Mouse (Mus musculus) thymus, postnatal 36 days (tissue): ENCODE data around the gene Gm20388.

Experiments
- DNase-seq, 2 experiments: peaks; one replicate each; pipeline ENCODE4 v3.0.0; 2022; ENCODE audit warnings: mixed read lengths in 2 of 2

Gene Gm20388

GRCm38 (mm10) chr8:119964859-119965258, 54.2 kb downstream of the Gm20388 start:
- DNase-seq, result no peak

- DNase-seq, result no peak
Observed at GRCm38 (mm10) chr8:119967435-119967834, 56.8 kb downstream of the Gm20388 start.

- DNase-seq, result no peak
Observed at GRCm38 (mm10) chr8:119970169-119970568, 59.5 kb downstream of the Gm20388 start.

GRCm38 (mm10) chr8:119972558-119972957, 61.9 kb downstream of the Gm20388 start:
- DNase-seq, result peak; percentile 13 to 47

- no peak for DNase-seq
Observed at GRCm38 (mm10) chr8:119978770-119979381, 68.2 kb downstream of the Gm20388 start.

GRCm38 (mm10) chr8:119981253-119981652, 70.6 kb downstream of the Gm20388 start:
- DNase-seq, result no peak

- DNase-seq, result peak; percentile 26 to 30
Observed at GRCm38 (mm10) chr8:119984085-119984484, 73.4 kb downstream of the Gm20388 start.

- DNase-seq, result no peak
Observed at GRCm38 (mm10) chr8:119986174-119986573, 75.5 kb downstream of the Gm20388 start.

GRCm38 (mm10) chr8:119988087-119988486, 77.4 kb downstream of the Gm20388 start:
- no peak for DNase-seq

GRCm38 (mm10) chr8:119992249-119992648, 81.6 kb downstream of the Gm20388 start, which contains the start of gene Crispld2:
Crispld2 (plus strand) TSS chr8:119992438.
- DNase-seq, result peak; percentile 88 to 92

GRCm38 (mm10) chr8:119994114-119994513, 83.5 kb downstream of the Gm20388 start:
- no peak for DNase-seq

GRCm38 (mm10) chr8:119994556-119994955, 83.9 kb downstream of the Gm20388 start:
- DNase-seq, result no peak

- no peak for DNase-seq
Observed at GRCm38 (mm10) chr8:119997266-119997665, 86.6 kb downstream of the Gm20388 start.

GRCm38 (mm10) chr8:120000461-120000860, 89.8 kb downstream of the Gm20388 start:
- no peak for DNase-seq

GRCm38 (mm10) chr8:120001712-120002111, 91.1 kb downstream of the Gm20388 start:
- DNase-seq, result no peak

GRCm38 (mm10) chr8:120002348-120002747, 91.7 kb downstream of the Gm20388 start:
- no peak for DNase-seq

- DNase-seq, result no peak
Observed at GRCm38 (mm10) chr8:120004154-120004702, 93.6 kb downstream of the Gm20388 start.

GRCm38 (mm10) chr8:120004705-120005381, 94.2 kb downstream of the Gm20388 start:
- DNase-seq, result no peak

- no peak for DNase-seq
Observed at GRCm38 (mm10) chr8:120006645-120007160, 96.1 kb downstream of the Gm20388 start.

GRCm38 (mm10) chr8:120007178-120007577, 96.5 kb downstream of the Gm20388 start:
- DNase-seq, result no peak

- no peak for DNase-seq
Observed at GRCm38 (mm10) chr8:120009284-120009683, 98.6 kb downstream of the Gm20388 start.

GRCm38 (mm10) chr8:120012491-120012890, 101.8 kb downstream of the Gm20388 start:
- no peak for DNase-seq

GRCm38 (mm10) chr8:120012927-120013326, 102.3 kb downstream of the Gm20388 start:
- DNase-seq, result peak in 1 of 2 experiments; percentile 31
